31 mouse cellular contexts compared by ENCODE assay signal in the genomic region with DNA sequence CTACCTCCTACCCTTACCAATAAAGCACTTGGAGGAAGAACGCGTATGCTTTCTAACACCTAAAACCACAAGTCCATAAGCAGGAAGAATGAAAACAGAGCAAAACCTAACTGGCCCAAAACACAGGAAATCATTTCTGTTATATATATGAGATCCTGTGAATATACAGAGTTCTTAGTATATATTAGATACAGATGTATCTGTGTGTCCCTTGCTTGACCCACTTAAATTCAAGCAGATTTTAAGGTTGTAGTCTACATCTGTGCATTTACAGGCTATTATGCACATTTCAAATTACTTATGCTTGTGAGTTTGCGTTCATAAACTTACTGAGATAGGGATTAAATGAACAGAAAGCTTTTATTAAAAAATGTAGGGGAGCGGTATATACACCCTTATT.
"Had no signal": no experiment of that assay in that cellular context is flagged by ENCODE, and none has a peak within 500 bp of the region (broad histone marks: within the 10 kb centered on the region; RNA-seq: fewer than 3 reads in every experiment).

No protein-coding gene starts in this region.

- H3K9me3 ChIP-seq: limb, embryonic 15.5 days; liver, embryonic 12.5 days; liver, embryonic 13.5 days; lung, embryonic 15.5 days; midbrain, embryonic 15.5 days; neural tube, embryonic 12.5 days had no signal

- DNase-seq: left cerebral cortex, postnatal 4 days; liver; liver, embryonic 13.5 days; liver, postnatal 0 days; lung, adult 18-20 months; lung, adult 2 months; lung, embryonic 14.5 days; lung, postnatal 10 days; lung, postnatal 14 days; lung, postnatal 36 days; lung, postnatal 4 days; midbrain, embryonic 14.5 days had no signal

- H3K27ac ChIP-seq: left cerebral cortex, adult 2 months; limb, embryonic 15.5 days; liver, embryonic 12.5 days; liver, embryonic 13.5 days; liver, embryonic 14.5 days; liver, embryonic 15.5 days; lung, embryonic 15.5 days; macrophage; midbrain, embryonic 10.5 days; midbrain, embryonic 12.5 days; midbrain, embryonic 13.5 days; midbrain, embryonic 15.5 days; neural tube, embryonic 12.5 days had no signal

- H3K36me3 ChIP-seq: limb, embryonic 12.5 days; limb, embryonic 15.5 days; liver, embryonic 12.5 days; liver, embryonic 13.5 days; liver, embryonic 15.5 days; lung, embryonic 15.5 days; midbrain, embryonic 12.5 days; midbrain, embryonic 13.5 days; midbrain, embryonic 15.5 days; neural tube, embryonic 12.5 days had no signal

- ATAC-seq: liver, embryonic 12.5 days; liver, postnatal 0 days; lung, postnatal 0 days; midbrain, embryonic 13.5 days; midbrain, embryonic 15.5 days; midbrain, embryonic 16.5 days had no signal

- H3K9ac ChIP-seq: limb, embryonic 12.5 days; limb, embryonic 15.5 days; liver, embryonic 12.5 days; liver, embryonic 13.5 days; liver, embryonic 14.5 days; liver, embryonic 15.5 days; liver, postnatal 0 days; lung, embryonic 14.5 days; lung, embryonic 15.5 days; midbrain, embryonic 12.5 days; midbrain, embryonic 13.5 days; midbrain, embryonic 15.5 days; neural tube, embryonic 12.5 days had no signal

- H3K4me1 ChIP-seq: liver, embryonic 12.5 days; liver, embryonic 13.5 days; liver, embryonic 15.5 days; megakaryocyte, embryonic 14.5 days; midbrain, embryonic 10.5 days; midbrain, embryonic 13.5 days; midbrain, embryonic 15.5 days; neural tube, embryonic 12.5 days had no signal

- H3K4me3 ChIP-seq: left cerebral cortex, adult 2 months; limb, embryonic 12.5 days; limb, embryonic 15.5 days; liver, embryonic 12.5 days; liver, embryonic 13.5 days; liver, embryonic 15.5 days; lung, embryonic 15.5 days; megakaryocyte, embryonic 14.5 days; midbrain, embryonic 10.5 days; midbrain, embryonic 12.5 days; midbrain, embryonic 13.5 days; midbrain, embryonic 15.5 days; myocyte; neural tube, embryonic 12.5 days had no signal

- H3K4me2 ChIP-seq: limb, embryonic 12.5 days; limb, embryonic 15.5 days; liver, embryonic 11.5 days; liver, embryonic 12.5 days; liver, embryonic 13.5 days; liver, embryonic 15.5 days; lung, embryonic 14.5 days; lung, embryonic 15.5 days; midbrain, embryonic 11.5 days; midbrain, embryonic 12.5 days; midbrain, embryonic 13.5 days; midbrain, embryonic 15.5 days; neural tube, embryonic 12.5 days had no signal

- H3K27me3 ChIP-seq: limb, embryonic 12.5 days; limb, embryonic 15.5 days; liver, embryonic 12.5 days; liver, embryonic 13.5 days; liver, embryonic 15.5 days; lung, embryonic 15.5 days; megakaryocyte, embryonic 14.5 days; midbrain, embryonic 12.5 days; midbrain, embryonic 13.5 days; midbrain, embryonic 15.5 days; neural tube, embryonic 12.5 days had no signal
